Mouse (Mus musculus) intestine, embryonic 15.5 days (tissue): Measurements from ENCODE around the gene Gmds. TPM values are rescaled to one million over a fixed set of nuclear protein-coding genes. Genes with fewer than 3 reads are reported as not detected.

Experiments used
- ATAC-seq: fragments of 200-750 bp; cut with Nextera tagmentation; 2 replicates; pipeline ENCODE4 v1.8.0; 2017; ENCODE audit warnings: moderate TSS enrichment, moderate library complexity
- H3K27ac ChIP-seq: fragments of 300-500 bp; sonication (generic); 2 replicates; pipeline ENCODE4 v1.5.1; 2015; ENCODE audit warnings: mild to moderate bottlenecking, inconsistent platforms
- H3K27me3 ChIP-seq: fragments of 300-500 bp; sonication (generic); replicated peaks from 2 replicates; pipeline ENCODE4 v1.6.1; 2015; ENCODE audit warnings: inconsistent platforms
- H3K36me3 ChIP-seq: fragments of 300-500 bp; sonication (generic); 2 replicates; pipeline ENCODE4 v1.6.1; 2015; ENCODE audit warnings: inconsistent platforms
- H3K4me1 ChIP-seq: fragments of 300-500 bp; sonication (generic); replicated peaks from 2 replicates; pipeline ENCODE4 v1.6.1; 2015; ENCODE audit warnings: inconsistent platforms
- H3K4me2 ChIP-seq: fragments of 300-500 bp; sonication (generic); replicated peaks from 2 replicates; pipeline ENCODE4 v1.6.1; 2015; ENCODE audit warnings: mild to moderate bottlenecking, inconsistent platforms
- H3K4me3 ChIP-seq: fragments of 300-500 bp; sonication (generic); replicated peaks from 2 replicates; pipeline ENCODE4 v1.5.1; 2015; ENCODE audit warnings: inconsistent platforms
- H3K9ac ChIP-seq: fragments of 300-500 bp; sonication (generic); 2 replicates; pipeline ENCODE4 v1.6.1; 2015; ENCODE audit warnings: inconsistent platforms
- H3K9me3 ChIP-seq: fragments of 300-500 bp; sonication (generic); 2 replicates; pipeline ENCODE4 v1.6.1; 2016; ENCODE audit warnings: inconsistent platforms
- WGBS: fragments of 180-500 bp; shearing (Covaris S2); methylation state at CpG from one replicate; pipeline ENCODE4 v1.1.7; 2015; 5-methylcytosine and 5-hydroxymethylcytosine counted together
- polyA plus RNA-seq: library from polyadenylated mRNA; unstranded; fragments of >200 nt; fragmentation: Nextera tagmentation; extraction: Ambion mirVana; gene quantifications from 2 replicates; pipeline ENCODE4 v1.2.1, GENCODE M21; 2015

Gmds gene
- polyA plus RNA-seq, 1 experiment from 2014 or later, result 170 TPM

GRCm38 (mm10) chr13:31808116-31808803 is 530.3 kb downstream of the Gmds start:
- peak overlapping the region; percentile 62 for H3K4me3 ChIP-seq
- H3K4me2 ChIP-seq, result peak overlapping the region; percentile 100
- H3K9me3 ChIP-seq, result no peaks in the 10 kb centered on the region
- WGBS, result under 1% methylated on average over 68 of the region's 73 CpGs
- peaks cover 28% of the 10 kb centered on the region for H3K4me1 ChIP-seq
- no peak overlapping the region for H3K27ac ChIP-seq
- H3K36me3 ChIP-seq, result no peaks in the 10 kb centered on the region
- no peak overlapping the region for H3K9ac ChIP-seq
- peaks cover 83% of the 10 kb centered on the region for H3K27me3 ChIP-seq
- 0 out of 2 replicates have a peak, but pooled peaks have one; percentile 8 for ATAC-seq

- ATAC-seq, result peak; percentile 4; the same call in 1 of the 2 replicates
- Histone ChIP-seq H3K9me3 (no peaks in the 10 kb centered on the region), H3K27ac (no peak overlapping the region), H3K36me3 (no peaks in the 10 kb centered on the region), H3K9ac (peak overlapping the region; percentile 55; the same call in 1 of the 2 replicates), H3K4me3 (peak overlapping the region; percentile 62), H3K4me2 (peak overlapping the region; percentile 100), H3K4me1 (peaks cover 28% of the 10 kb centered on the region), H3K27me3 (peaks cover 83% of the 10 kb centered on the region)
- WGBS, result under 1% methylated on average over 47 of the region's 47 CpGs
Observed at GRCm38 (mm10) chr13:31807736-31808115, 530.8 kb downstream of the Gmds start.

- Histone ChIP-seq H3K9me3 (no peaks in the 10 kb centered on the region), H3K4me1 (peaks cover 28% of the 10 kb centered on the region), H3K4me3 (peak overlapping the region; percentile 62), H3K27ac (0 out of 2 replicates have a peak overlapping the region, but pooled peaks have one; percentile 17), H3K36me3 (no peaks in the 10 kb centered on the region), H3K9ac (peak overlapping the region; percentile 55), H3K4me2 (peak overlapping the region; percentile 100), H3K27me3 (peaks cover 83% of the 10 kb centered on the region)
- under 1% methylated on average over 100 of the region's 101 CpGs for WGBS
- peak; percentile 41 for ATAC-seq
Observed at GRCm38 (mm10) chr13:31806890-31807735, 531.4 kb downstream of the Gmds start.

GRCm38 (mm10) chr13:31806428-31806832 is 532.1 kb downstream of the Gmds start, which contains the start of gene Foxc1:
Gene Foxc1 (plus strand): TSS chr13:31806633.
- peak within 1 kb of the TSS; percentile 100 for H3K4me2 ChIP-seq
- H3K27me3 ChIP-seq, result peaks cover 83% of the 10 kb centered on the region
- no peaks in the 10 kb centered on the region for H3K36me3 ChIP-seq
- H3K4me1 ChIP-seq, result peaks cover 31% of the 10 kb centered on the region
- ATAC-seq, result peak; percentile 91
- peak within 1 kb of the TSS; percentile 55 for H3K9ac ChIP-seq
- no peaks in the 10 kb centered on the region for H3K9me3 ChIP-seq
- peak within 1 kb of the TSS; percentile 62 for H3K4me3 ChIP-seq
- under 1% methylated on average over 39 of the region's 40 CpGs for WGBS
- 0 out of 2 replicates have a peak within 1 kb of the TSS, but pooled peaks have one; percentile 17 for H3K27ac ChIP-seq

- WGBS, result 3% methylated on average over 34 of the region's 34 CpGs
- peaks cover 83% of the 10 kb centered on the region for H3K27me3 ChIP-seq
- peak overlapping the region; percentile 100 for H3K4me2 ChIP-seq
- H3K4me3 ChIP-seq, result peak overlapping the region; percentile 62
- ATAC-seq, result peak; percentile 25
- no peaks in the 10 kb centered on the region for H3K36me3 ChIP-seq
- peaks cover 33% of the 10 kb centered on the region for H3K4me1 ChIP-seq
- H3K9ac ChIP-seq, result peak overlapping the region; percentile 41
- no peaks in the 10 kb centered on the region for H3K9me3 ChIP-seq
- no peak overlapping the region for H3K27ac ChIP-seq
Observed at GRCm38 (mm10) chr13:31805831-31806427, 532.6 kb downstream of the Gmds start.

- peaks cover 85% of the 10 kb centered on the region for H3K27me3 ChIP-seq
- whole genome bisulfite sequencing, result 8% methylated on average over 7 of the region's 7 CpGs
- no peak overlapping the region for H3K4me3 ChIP-seq
- peaks cover 31% of the 10 kb centered on the region for H3K4me1 ChIP-seq
- H3K4me2 ChIP-seq, result no peak overlapping the region
- no peaks in the 10 kb centered on the region for H3K36me3 ChIP-seq
- H3K27ac ChIP-seq, result no peak overlapping the region
- H3K9me3 ChIP-seq, result no peaks in the 10 kb centered on the region
- ATAC-seq, result no peak
- H3K9ac ChIP-seq, result no peak overlapping the region
Observed at GRCm38 (mm10) chr13:31804571-31804970, 534.0 kb downstream of the Gmds start.

GRCm38 (mm10) chr13:31803166-31804093 is 535.1 kb downstream of the Gmds start:
- Histone ChIP-seq H3K4me2 (no peak overlapping the region), H3K27me3 (peaks cover 93% of the 10 kb centered on the region), H3K4me1 (peaks cover 28% of the 10 kb centered on the region), H3K4me3 (no peak overlapping the region), H3K36me3 (no peaks in the 10 kb centered on the region), H3K9me3 (no peaks in the 10 kb centered on the region), H3K27ac (no peak overlapping the region), H3K9ac (no peak overlapping the region)
- 3% methylated on average over 31 of the region's 31 CpGs for WGBS
- ATAC-seq, result no peak

GRCm38 (mm10) chr13:31802447-31802846 is 536.1 kb downstream of the Gmds start:
- whole genome bisulfite sequencing, result 13% methylated on average over 5 of the region's 5 CpGs
- Histone ChIP-seq H3K9ac (no peak overlapping the region), H3K27ac (no peak overlapping the region), H3K4me3 (no peak overlapping the region), H3K27me3 (peaks cover 87% of the 10 kb centered on the region), H3K36me3 (no peaks in the 10 kb centered on the region), H3K4me2 (no peak overlapping the region), H3K9me3 (no peaks in the 10 kb centered on the region), H3K4me1 (peaks cover 23% of the 10 kb centered on the region)
- ATAC-seq, result no peak

GRCm38 (mm10) chr13:31801703-31802305 is 536.7 kb downstream of the Gmds start:
- no peaks in the 10 kb centered on the region for H3K36me3 ChIP-seq
- peaks cover 80% of the 10 kb centered on the region for H3K27me3 ChIP-seq
- H3K9me3 ChIP-seq, result no peaks in the 10 kb centered on the region
- peak overlapping the region; percentile 32 for H3K4me3 ChIP-seq
- H3K4me2 ChIP-seq, result peak overlapping the region; percentile 71
- H3K4me1 ChIP-seq, result peaks cover 17% of the 10 kb centered on the region
- H3K9ac ChIP-seq, result no peak overlapping the region
- WGBS, result 2% methylated on average over 25 of the region's 25 CpGs
- peak; percentile 18 for ATAC-seq
- H3K27ac ChIP-seq, result no peak overlapping the region

- 2% methylated on average over 43 of the region's 43 CpGs for WGBS
- Histone ChIP-seq H3K4me1 (peaks cover 16% of the 10 kb centered on the region), H3K4me3 (peak overlapping the region; percentile 32), H3K27me3 (peaks cover 73% of the 10 kb centered on the region), H3K9ac (no peak overlapping the region), H3K36me3 (no peaks in the 10 kb centered on the region), H3K9me3 (no peaks in the 10 kb centered on the region), H3K4me2 (peak overlapping the region; percentile 71), H3K27ac (no peak overlapping the region)
- peak; percentile 83 for ATAC-seq
Observed at GRCm38 (mm10) chr13:31800581-31801576, 537.7 kb downstream of the Gmds start.
